Mouse (Mus musculus): ENCODE measurements around the gene Ptpa. TPM values are rescaled to one million over a fixed set of nuclear protein-coding genes. Genes with fewer than 3 reads are reported as not detected.
A peak's percentile ranks its signal among the peaks of the same experiment; 100 is the strongest.
"Not testable (repeated sequence)": the region's sequence is repeated elsewhere in the genome, so short reads cannot be mapped to it uniquely, and the experiment has no call there.

The Ptpa gene
- total RNA-seq, 1 experiment from 2014 or later, result 47.8 TPM

GRCm38 (mm10) chr2:30399191-30400171 is 16.4 kb upstream of the Ptpa start:
- no peak for ATAC-seq (ENCODE audit: extremely low read depth, insufficient number of reproducible peaks, low FRiP score, poor library complexity, severe bottlenecking)

- ATAC-seq (ENCODE audit: extremely low read depth, insufficient number of reproducible peaks, low FRiP score, poor library complexity, severe bottlenecking), result no peak
Observed at GRCm38 (mm10) chr2:30401581-30401980, 14.3 kb upstream of the Ptpa start.

- ATAC-seq (ENCODE audit: extremely low read depth, insufficient number of reproducible peaks, low FRiP score, poor library complexity, severe bottlenecking), result no peak
Observed at GRCm38 (mm10) chr2:30402351-30402826, 13.4 kb upstream of the Ptpa start.

GRCm38 (mm10) chr2:30402843-30403242 is 13.0 kb upstream of the Ptpa start:
- ATAC-seq (ENCODE audit: extremely low read depth, insufficient number of reproducible peaks, low FRiP score, poor library complexity, severe bottlenecking), result no peak

GRCm38 (mm10) chr2:30403870-30404269 is 12.0 kb upstream of the Ptpa start:
- ATAC-seq (ENCODE audit: extremely low read depth, insufficient number of reproducible peaks, low FRiP score, poor library complexity, severe bottlenecking), result no peak

- ATAC-seq (ENCODE audit: extremely low read depth, insufficient number of reproducible peaks, low FRiP score, poor library complexity, severe bottlenecking), result no peak
Observed at GRCm38 (mm10) chr2:30407221-30407620, 8.6 kb upstream of the Ptpa start.

GRCm38 (mm10) chr2:30407778-30408177 is 8.1 kb upstream of the Ptpa start:
- ATAC-seq (ENCODE audit: extremely low read depth, insufficient number of reproducible peaks, low FRiP score, poor library complexity, severe bottlenecking), result no peak

GRCm38 (mm10) chr2:30408452-30409100 is 7.3 kb upstream of the Ptpa start:
- ATAC-seq (ENCODE audit: extremely low read depth, insufficient number of reproducible peaks, low FRiP score, poor library complexity, severe bottlenecking), result no peak

- no peak for ATAC-seq (ENCODE audit: extremely low read depth, insufficient number of reproducible peaks, low FRiP score, poor library complexity, severe bottlenecking)
Observed at GRCm38 (mm10) chr2:30409454-30410176, 6.2 kb upstream of the Ptpa start.

GRCm38 (mm10) chr2:30413038-30413973 is 2.5 kb upstream of the Ptpa start:
- no peak for ATAC-seq (ENCODE audit: extremely low read depth, insufficient number of reproducible peaks, low FRiP score, poor library complexity, severe bottlenecking)

GRCm38 (mm10) chr2:30414101-30414500 is 1.7 kb upstream of the Ptpa start:
- no peak for ATAC-seq (ENCODE audit: extremely low read depth, insufficient number of reproducible peaks, low FRiP score, poor library complexity, severe bottlenecking)

- no peak for ATAC-seq (ENCODE audit: extremely low read depth, insufficient number of reproducible peaks, low FRiP score, poor library complexity, severe bottlenecking)
Observed at GRCm38 (mm10) chr2:30414681-30415080, 1.2 kb upstream of the Ptpa start.

- ATAC-seq (ENCODE audit: extremely low read depth, insufficient number of reproducible peaks, low FRiP score, poor library complexity, severe bottlenecking), result peak; percentile 55
Observed at GRCm38 (mm10) chr2:30415157-30415935, 493 bp upstream of the Ptpa start, which contains the start of gene Crat. TSS of gene Crat (minus strand) at chr2:30415813.

GRCm38 (mm10) chr2:30416649-30416965 is 768 bp downstream of the Ptpa start:
- no peak for ATAC-seq (ENCODE audit: extremely low read depth, insufficient number of reproducible peaks, low FRiP score, poor library complexity, severe bottlenecking)

GRCm38 (mm10) chr2:30417154-30417553 is 1.3 kb downstream of the Ptpa start:
- not testable (repeated sequence) for ATAC-seq (ENCODE audit: extremely low read depth, insufficient number of reproducible peaks, low FRiP score, poor library complexity, severe bottlenecking)

GRCm38 (mm10) chr2:30417595-30418165 is 1.8 kb downstream of the Ptpa start:
- ATAC-seq (ENCODE audit: extremely low read depth, insufficient number of reproducible peaks, low FRiP score, poor library complexity, severe bottlenecking), result no peak

GRCm38 (mm10) chr2:30418259-30418658 is 2.4 kb downstream of the Ptpa start:
- ATAC-seq (ENCODE audit: extremely low read depth, insufficient number of reproducible peaks, low FRiP score, poor library complexity, severe bottlenecking), result no peak

Data from neutrophil, adult 5-6 weeks (primary cell).